Mouse (Mus musculus): ENCODE data around the gene Spg7.
A peak's percentile ranks its signal among the peaks of the same experiment; 100 is the strongest.
"Not testable (repeated sequence)": the region's sequence is repeated elsewhere in the genome, so short reads cannot be mapped to it uniquely, and the experiment has no call there.

Spg7 gene

GRCm38 (mm10) chr8:123062721-123063120 lies at the start of gene Spg7:
Gene Spg7 (plus strand): TSS chr8:123062942.
- DNase-seq: no peak

GRCm38 (mm10) chr8:123014429-123014828 lies 48.3 kb upstream of the Spg7 start:
- peak; percentile 50 to 53 for DNase-seq

GRCm38 (mm10) chr8:123015074-123015473 lies 47.7 kb upstream of the Spg7 start:
- no peak for DNase-seq

GRCm38 (mm10) chr8:123017143-123017542 lies 45.6 kb upstream of the Spg7 start:
- DNase-seq: no peak

GRCm38 (mm10) chr8:123018484-123019164 lies 44.1 kb upstream of the Spg7 start:
- DNase-seq: peak in 1 of 2 experiments; percentile 31

GRCm38 (mm10) chr8:123020084-123020483 lies 42.7 kb upstream of the Spg7 start:
- no peak for DNase-seq

- DNase-seq: no peak
Measured at GRCm38 (mm10) chr8:123020859-123021258, 41.9 kb upstream of the Spg7 start.

GRCm38 (mm10) chr8:123021259-123021658 lies 41.5 kb upstream of the Spg7 start:
- no peak for DNase-seq

GRCm38 (mm10) chr8:123022727-123023126 lies 40.0 kb upstream of the Spg7 start:
- no peak for DNase-seq

GRCm38 (mm10) chr8:123024226-123024625 lies 38.5 kb upstream of the Spg7 start:
- DNase-seq: no peak

- no peak for DNase-seq
Measured at GRCm38 (mm10) chr8:123025951-123026351, 36.8 kb upstream of the Spg7 start.

GRCm38 (mm10) chr8:123027786-123028185 lies 35.0 kb upstream of the Spg7 start:
- DNase-seq: no peak

GRCm38 (mm10) chr8:123030091-123030490 lies 32.7 kb upstream of the Spg7 start:
- DNase-seq: not testable (repeated sequence)

- no peak for DNase-seq
Measured at GRCm38 (mm10) chr8:123031321-123031978, 31.3 kb upstream of the Spg7 start.

GRCm38 (mm10) chr8:123032730-123033129 lies 30.0 kb upstream of the Spg7 start:
- DNase-seq: no peak

- no peak for DNase-seq
Measured at GRCm38 (mm10) chr8:123033431-123033830, 29.3 kb upstream of the Spg7 start.

GRCm38 (mm10) chr8:123034171-123034570 lies 28.6 kb upstream of the Spg7 start:
- no peak for DNase-seq

- DNase-seq: peak in 1 of 2 experiments; percentile 14
Measured at GRCm38 (mm10) chr8:123036956-123037355, 25.8 kb upstream of the Spg7 start.

- no peak for DNase-seq
Measured at GRCm38 (mm10) chr8:123037487-123037886, 25.3 kb upstream of the Spg7 start.

GRCm38 (mm10) chr8:123038351-123038750 lies 24.4 kb upstream of the Spg7 start:
- no peak for DNase-seq

- DNase-seq: no peak
Measured at GRCm38 (mm10) chr8:123039376-123040109, 23.2 kb upstream of the Spg7 start.

- DNase-seq: no peak
Measured at GRCm38 (mm10) chr8:123040110-123040650, 22.6 kb upstream of the Spg7 start.

- DNase-seq: peak; percentile 35 to 57
Measured at GRCm38 (mm10) chr8:123041008-123041773, 21.6 kb upstream of the Spg7 start.

Data from cerebellum, adult 18-20 months (tissue).